Mouse (Mus musculus) NIH3T3 (cell line): ENCODE data around the gene Uqcrq.
A peak's percentile ranks its signal among the peaks of the same experiment; 100 is the strongest.
"Not testable (repeated sequence)": the region's sequence is repeated elsewhere in the genome, so short reads cannot be mapped to it uniquely, and the experiment has no call there.

ENCODE experiments used
- DNase-seq: peaks from one replicate; pipeline ENCODE4 v3.0.0-alpha.2; 2012; ENCODE audit warnings: low read depth

Gene Uqcrq

DNA sequence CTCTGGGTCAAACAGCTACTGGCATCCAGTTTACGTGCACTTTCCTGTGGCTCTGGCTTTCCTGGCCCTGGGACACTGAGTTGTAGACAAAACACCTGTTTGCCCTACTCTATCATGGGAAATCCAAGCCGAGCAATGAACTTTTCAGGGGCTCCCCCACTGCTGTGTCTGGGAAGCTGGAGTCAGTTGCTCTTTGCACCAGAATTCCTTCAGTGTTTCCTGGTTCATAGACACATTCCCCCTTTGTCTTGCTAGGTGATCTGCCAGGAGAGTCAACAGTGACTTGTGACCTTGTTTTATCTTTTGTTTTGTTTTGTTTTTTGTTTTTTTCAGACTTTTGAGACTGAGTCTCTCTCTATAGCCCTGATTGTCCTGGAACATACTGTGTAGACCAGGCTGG lies 20.7 kb upstream of the Uqcrq start:
- DNase-seq: no peak

DNA sequence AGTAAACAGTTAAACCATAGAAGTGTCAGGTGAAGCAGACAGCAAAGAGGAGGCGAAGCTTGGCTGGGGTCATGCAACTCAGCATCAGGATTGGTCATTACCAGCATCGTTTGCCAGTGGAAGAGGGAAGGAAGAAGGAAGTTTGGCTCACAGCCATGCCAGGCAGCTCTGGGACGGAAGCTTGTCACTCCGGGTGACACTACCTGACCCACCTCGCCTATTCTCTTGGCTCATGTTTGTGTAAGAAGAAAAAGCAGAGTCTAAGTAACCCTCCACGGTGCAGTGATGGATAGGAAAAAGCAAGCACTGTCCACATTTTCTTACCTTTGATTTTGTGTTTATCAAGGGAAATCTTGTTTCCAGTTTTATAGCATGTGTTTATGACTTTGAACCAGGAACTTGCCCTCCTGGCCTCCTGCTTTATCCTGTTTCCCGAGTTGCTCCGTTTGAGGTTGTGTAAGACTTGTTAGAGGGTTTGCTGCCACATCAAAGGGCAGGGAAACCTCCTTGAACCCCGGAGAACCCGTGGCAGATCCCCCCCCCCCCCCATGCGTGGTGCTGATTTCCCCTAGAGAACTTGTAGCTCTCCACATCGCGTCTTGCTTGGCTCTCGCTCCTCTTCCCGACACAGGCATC lies 19.6 kb upstream of the Uqcrq start:
- DNase-seq: no peak

DNA sequence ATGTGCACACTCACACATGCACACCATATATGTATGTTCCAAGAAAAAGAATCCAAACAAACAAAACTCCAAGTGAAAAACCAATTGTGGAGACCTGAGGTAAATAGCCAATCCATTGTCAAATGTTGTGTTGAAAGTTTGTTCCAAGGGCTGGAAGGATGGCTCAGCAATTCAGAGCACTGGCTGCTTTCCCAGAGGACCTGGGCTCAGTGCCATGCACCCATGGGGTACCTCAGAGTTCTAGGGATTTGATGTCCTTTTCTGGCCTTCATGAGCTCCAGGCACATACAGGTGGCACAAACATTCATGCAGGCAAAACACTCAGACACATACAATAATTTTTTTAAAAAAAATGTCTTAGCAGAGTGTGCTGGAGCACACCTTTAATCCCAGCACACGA lies 17.9 kb upstream of the Uqcrq start:
- DNase-seq: peak; percentile 46

DNA sequence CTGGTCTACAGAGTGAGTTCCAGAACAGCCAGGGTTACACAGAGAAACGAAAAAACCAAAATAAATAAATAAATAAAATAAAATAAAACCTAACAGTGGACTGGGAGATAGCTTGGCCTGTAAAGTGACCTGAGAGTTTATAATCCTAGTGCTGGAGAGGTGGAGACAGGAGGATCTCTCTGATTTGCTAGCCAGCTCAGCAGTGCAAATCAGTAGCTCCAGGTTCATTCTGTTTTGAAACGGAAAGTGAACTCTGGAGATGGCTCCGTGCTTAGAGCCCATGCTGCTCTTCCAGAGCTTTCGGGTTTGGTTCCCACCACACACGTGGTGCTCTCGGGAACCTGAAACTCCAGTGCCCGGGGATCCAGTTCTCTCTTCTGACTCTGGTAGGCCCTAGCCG lies 17.4 kb upstream of the Uqcrq start:
- DNase-seq: no peak

DNA sequence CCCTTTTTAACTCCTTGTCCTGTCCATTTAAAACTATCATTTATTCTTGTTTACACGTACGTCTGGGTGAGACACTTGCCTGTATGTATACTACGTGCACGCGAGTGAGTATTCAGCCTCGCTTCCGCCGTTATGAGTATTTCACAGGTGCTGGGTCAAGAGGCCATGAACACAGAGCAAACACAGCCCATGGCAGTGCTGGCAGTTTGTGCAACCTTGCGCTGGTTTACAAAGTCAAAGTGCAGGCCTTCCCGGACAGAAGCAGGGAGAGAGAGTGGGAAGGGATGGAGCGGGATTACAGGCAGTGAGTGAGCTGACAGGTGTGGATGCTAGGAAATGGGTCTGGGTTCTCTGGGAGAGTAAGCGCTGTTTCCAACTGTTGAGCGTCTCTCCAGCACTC lies 15.6 kb upstream of the Uqcrq start:
- DNase-seq: no peak

DNA sequence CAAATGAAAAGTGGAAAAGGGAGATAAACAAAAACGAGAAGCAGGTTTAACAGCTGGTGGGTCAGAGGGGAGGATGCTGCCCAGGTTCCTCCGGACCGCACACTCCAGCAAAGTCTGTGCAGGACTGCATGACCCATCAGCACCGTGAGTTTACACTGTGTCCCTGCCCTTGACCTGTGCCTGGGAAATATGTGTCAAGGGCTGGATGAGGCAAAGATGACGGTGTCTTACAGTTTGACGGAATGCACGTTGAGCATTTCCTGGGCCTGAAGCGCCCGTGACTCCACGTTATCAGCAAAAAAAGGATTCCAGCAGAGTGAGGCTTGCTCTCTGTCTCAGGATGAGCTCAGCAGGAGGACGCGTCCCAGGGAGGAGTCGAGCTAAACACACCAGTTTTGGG lies 14.9 kb upstream of the Uqcrq start:
- no peak for DNase-seq

DNA sequence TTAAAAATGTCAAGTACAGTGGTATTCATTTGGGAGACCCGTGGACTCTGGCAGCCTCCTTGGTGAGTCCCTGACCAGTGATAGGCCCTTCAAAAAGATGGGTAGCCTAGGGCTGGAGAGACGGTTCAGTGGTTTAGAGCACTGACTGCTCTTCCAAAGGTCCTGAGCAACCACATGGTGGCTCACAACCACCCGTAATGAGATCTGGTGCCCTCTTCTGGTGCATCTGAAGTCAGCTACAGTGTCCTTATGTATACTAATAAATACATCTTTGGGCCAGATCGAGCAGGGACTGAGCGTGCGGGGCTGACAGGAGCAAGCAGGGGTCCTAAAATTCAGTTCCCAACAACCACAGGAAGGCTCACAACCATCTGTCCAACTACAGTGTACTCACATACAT lies 13.2 kb upstream of the Uqcrq start:
- DNase-seq: peak; percentile 43

DNA sequence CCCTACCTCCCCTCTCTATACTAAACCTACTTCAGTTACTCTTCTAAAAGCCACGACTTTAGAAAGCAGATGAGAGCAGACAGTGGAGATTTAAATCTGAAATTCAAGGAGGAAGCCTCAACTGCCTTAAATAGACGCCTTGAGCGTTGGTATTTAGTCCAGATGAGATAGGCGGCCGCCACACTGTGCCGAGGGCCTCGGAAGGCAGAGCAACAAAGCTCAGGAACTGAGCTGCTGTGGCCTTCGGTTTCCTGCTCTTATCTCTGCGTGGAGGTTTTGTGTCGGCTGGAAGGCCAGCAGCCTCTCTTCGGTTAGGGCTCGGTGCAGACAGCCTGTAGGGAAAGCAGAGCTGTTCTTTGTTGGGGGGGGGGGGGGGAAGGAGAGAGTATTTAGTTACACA lies 11.3 kb upstream of the Uqcrq start:
- DNase-seq: no peak

DNA sequence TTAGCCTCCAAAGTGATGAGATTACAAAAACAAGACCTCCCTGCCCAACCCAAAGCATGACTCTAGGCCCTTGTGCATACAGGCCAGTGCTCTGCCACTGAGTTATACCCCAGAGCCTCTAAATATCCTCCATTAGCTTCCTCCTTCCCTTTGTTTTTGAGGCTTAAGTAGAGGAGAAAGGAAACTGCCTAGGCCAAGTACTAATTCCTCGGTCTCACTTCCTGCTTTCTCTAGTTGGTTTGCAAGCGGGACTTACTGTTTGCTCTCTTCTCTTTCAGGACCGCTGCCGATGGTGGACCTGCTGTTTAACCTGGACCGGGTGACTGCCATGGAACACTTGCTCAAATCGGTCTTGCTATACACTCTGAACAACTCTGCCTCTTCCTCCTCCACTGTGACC lies 5.7 kb upstream of the Uqcrq start:
- DNase-seq: no peak

DNA sequence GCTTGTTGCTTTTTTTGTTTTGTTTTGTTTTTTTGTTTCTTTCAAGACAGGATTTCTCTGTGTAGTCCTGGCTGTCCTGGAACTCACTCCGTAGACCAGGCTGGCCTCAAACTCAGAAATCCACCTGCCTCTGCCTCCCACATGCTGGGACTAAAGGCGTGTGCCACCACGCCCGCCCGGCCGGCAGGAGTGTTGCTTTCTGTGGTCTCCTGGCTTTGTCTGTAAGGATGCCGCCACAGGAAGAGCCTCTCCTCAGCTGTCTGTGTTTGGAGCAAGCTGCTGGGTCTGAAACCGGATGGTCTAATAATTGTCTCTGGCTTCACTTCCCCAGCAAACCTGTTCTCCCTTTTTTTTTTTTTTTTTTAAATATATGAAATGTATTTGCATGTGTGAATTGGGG lies 4.9 kb upstream of the Uqcrq start:
- no peak for DNase-seq

DNA sequence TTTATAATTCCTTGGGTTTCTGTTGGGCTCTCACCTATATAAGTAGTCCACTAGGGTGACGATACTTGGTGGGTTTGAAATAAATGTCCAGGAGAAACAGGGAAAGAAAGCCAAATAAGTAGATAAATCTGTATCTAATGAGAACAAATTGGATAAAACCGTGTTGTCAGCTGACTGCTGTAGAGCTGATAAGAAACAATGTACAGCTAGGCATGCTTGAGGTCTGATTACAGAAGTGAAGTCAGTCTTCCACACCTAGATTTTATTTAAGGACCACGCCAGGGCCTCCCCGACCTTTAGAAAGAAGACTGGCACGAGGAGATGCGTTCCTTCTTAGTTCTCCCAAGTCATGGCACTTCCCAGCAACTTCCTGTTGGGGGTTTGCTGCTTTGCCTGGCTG lies 2.4 kb upstream of the Uqcrq start:
- DNase-seq: no peak

DNA sequence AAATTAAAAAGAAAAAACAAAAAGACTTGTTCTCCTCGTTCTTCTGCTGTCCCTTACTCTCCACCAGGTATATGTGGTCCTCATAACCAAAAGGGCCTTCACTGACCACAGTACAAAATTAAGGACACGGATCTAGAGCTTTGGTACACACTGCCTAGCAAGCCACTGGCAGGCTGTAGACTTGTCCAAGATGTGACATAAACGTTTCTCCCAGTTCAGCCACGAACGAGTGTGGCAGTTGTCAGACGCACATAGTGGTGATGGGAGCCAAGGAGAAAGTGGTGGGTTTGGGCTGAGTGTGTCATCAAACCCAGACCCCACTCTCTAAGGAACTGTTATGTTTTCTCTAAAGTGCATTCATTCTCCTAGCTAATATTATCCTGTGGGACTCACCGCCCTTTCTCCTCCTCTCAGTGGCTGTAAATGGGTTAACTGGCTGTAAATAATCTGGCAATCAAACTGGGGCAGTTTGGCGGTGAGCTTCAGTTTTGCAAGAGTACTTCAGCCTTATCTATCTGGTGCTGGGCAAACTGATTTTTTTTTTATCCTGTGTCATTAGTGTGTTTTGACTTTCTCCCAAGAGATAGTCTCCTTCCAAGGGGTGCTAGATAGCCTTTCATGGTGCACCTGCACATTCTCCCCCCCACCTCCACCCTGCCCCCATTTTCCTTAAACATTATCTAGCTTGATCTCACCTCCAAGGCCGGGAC lies 871 bp upstream of the Uqcrq start:
- DNase-seq: peak; percentile 62

DNA sequence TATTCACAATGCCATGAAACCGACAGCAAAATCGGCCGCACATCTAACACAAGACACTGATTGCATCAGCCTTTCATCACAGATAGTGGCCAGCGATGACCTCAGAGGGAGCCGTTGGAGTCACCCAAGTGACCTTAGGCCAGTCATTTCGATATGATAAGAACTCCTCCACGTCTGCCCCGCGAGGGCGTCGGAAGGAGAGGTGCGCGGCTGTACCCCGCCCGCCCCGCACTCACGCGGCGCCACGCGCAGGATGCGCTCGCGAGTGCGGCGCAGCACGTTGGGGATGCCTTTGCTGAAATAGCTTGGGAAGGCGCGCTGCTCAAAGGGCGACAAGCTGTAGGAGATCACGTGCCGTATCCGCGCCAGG lies 346 bp downstream of the Uqcrq start:
- no peak for DNase-seq

DNA sequence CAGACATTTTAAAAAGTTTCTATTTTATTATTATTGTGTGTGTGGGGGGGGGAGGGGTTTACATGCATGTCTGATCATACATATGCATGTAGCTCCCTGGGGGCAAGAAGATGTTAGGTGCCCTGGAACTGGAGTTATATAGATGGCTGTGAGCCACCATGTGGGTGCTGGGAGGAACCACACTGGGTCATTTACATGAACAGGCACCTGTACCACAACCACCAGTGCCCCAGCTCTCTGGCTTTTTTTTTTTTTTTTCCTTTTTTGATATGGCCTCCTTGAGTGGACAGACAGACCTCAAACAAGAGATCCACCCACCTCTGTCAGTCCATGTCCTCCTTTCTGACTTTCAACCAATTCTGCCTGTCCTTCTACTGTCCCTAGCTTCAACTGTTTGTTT lies 1.4 kb downstream of the Uqcrq start:
- DNase-seq: no peak

DNA sequence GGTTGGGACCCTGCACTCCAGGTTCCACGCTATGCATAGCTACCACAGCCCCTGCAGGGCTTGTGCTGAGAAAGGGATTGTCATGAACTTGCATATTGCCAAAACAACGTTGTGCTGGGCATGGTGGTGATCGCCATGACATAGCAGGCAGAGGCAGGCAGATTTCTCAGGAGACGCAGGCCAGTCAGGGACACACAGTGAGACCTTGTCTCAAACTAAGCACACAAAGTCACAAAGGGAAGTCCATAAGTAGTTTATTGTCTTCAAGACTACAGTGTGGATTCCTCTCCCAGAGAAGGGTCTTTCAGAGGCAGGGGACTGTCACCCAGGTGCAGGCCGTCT lies 1.9 kb downstream of the Uqcrq start:
- no peak for DNase-seq

DNA sequence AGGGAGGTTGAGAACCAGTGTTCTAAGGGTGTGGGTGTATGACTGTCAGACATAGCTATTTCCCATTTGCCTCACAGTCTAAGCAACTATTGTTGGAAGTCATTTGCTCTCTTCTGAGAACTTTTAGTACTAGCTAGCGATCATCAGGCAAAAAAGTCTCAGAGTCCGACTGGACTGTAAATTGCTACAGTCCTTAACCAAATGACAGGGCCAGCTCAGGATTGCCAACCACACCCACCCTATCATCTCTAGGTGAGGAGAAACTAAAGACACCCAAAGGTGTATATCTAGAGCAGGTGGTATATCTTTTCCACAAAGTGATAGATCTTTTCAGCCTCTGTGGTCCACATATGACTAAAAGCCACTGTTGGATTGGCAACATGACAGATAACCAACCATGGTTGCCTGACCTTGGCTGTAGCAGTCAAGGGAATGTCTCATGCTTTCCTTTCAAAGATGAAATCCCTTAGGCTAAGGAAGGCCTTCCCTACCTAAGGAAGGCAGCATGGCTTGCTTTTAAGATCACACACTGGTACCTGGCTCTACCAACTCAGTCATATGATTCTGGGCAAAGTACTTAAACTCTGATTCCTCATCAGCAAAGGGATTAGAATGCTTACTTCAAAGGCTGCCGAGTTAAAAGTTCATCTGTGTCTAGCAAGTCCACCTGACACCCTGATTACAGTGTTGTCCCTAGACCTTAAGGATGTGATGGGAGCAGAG lies 2.5 kb downstream of the Uqcrq start:
- DNase-seq: no peak

DNA sequence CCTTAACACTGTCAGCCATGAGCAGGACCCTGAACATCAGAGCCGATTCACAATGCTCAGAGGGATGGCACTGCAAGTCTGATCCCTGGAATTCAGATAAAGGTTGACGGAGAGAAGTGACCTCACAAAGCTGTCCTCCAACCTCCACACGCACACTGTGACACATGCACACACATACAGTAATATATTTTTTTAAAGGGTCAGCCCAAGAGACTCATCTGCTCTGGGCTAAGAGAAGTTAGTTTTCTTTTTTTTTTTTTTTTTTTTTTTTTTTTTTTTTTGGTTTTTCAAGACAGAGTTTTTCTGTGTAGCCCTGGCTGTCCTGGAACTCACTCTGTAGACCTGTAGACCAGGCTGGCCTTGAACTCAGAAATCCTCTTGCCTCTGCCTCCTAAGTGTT lies 3.7 kb downstream of the Uqcrq start:
- not testable (repeated sequence) for DNase-seq

DNA sequence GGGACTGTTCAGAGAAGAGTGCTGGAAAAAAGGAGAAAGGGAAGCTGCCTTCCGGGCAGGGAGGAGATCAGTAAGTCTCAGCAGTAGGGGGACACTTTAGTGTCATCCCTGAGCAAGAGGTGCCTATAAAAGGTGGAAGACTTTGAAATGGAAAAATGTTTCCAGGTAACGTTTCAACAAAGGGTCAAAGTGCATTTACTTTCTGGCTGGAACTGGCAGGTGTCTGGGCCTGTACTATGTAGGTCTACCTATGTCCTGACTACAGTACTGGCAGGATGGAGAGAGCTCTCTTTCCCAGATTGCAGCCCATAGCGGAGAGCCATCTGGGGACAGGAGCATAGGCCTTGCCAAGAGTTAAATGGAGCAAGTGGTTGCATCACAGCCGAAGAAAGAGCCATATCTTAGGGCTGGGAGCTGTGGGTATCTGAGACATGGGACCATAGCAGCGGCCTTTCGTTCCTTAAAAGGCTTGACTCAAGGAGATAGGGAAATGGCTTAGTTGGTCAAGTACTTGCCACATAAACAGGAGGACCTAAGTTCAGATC lies 4.8 kb downstream of the Uqcrq start:
- DNase-seq: no peak

DNA sequence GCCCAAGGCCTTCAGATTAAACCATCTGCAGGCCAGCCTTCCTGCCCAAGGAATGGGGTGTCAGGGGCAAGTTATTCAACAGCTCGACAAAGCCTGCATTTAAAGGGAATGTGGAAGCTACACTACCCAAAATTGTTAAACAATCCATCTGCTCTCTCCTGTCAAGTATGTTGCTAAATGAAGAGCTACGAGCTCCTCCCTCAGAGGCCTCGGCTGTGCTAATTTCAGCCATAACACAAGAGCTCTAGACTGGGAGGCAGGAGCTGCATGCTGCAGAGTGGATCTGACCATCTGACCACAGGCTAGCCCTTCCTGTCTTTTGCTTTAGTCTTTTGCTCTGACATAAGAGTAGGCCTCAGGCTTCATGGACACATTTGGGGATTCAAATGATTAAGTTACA lies 5.4 kb downstream of the Uqcrq start:
- no peak for DNase-seq

DNA sequence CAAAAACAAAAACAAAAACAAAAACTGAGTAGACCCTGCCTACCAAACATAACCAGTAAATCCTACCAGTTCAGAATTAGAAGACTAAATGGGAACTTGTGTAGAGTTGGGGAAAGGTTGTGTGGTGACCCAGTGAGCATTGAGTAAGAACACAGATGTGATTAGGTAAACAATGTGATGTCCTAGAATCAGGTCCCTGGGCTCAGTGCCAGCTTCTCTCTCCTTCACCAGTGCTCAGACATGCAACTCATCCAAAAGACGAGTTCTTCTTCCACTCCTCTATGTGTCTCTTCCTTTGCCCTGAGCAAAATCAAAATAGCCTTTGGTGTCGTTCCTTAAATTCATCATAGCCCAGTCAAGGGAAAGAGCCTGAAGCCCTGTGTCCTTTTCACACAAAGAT lies 5.8 kb downstream of the Uqcrq start:
- peak; percentile 25 for DNase-seq

DNA sequence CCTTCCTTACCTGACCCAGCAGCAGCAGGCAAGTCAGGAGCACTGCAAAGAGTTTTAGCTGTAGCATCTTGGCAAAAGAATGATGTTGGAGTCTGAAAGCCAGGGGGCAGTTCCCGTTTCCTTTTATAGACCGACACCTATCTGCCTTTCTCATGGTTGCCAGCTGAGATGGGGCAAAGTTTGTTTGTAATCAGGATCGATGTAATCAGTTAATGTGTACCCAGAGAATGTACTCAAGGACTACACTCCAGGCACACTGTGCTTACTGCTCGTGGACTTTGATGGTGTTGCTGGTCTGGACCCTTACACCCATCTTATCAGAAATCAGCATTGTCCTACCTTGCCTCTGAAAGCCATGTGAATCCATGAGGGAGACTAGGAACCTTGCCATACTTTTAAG lies 7.6 kb downstream of the Uqcrq start, which contains the start of gene Leap2:
Leap2 (minus strand) TSS at position 135 of the 400 bp plus-strand sequence.
- no peak for DNase-seq

DNA sequence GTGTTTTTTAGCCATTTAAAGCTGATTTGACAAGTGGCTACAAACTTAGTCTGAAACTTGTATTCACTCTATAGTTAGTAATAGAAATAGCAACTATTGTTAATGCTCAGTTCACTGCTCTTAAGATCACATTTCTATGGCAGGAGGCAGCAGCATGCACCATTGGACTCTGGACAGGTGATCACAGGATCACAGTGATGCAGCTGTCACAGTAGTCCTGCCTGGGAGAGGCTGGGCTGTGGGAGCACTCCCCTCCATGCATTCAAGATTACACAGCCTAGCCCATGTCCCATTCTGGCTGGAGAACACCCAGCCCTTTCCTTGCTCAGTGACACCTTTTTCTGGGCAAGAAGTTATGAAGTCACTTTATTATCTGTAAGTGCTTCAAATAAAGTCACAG lies 12.6 kb downstream of the Uqcrq start:
- DNase-seq: no peak

DNA sequence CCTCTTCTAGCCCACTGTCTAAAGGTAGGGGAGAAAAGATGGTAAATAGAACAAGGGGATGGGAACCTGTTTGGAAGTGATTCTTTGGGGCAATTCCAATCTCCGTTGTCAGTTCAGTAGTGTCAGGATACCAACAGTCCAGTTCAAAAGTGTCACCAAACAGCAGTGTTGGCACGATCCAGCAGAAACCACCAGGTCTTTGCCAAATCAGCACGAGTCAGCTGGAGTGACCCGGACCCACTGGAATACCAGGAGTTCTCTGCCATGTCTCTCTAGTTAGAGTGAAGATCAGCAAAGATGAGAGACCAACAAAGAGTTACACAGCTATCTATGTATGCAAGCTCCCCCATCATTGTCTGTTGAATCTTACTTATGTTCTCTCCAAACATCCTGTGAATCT lies 16.8 kb downstream of the Uqcrq start:
- DNase-seq: no peak
